Mouse (Mus musculus) embryonic facial prominence, embryonic 10.5 days (tissue): ENCODE measurements at regions not wholly inside any gene's neighbourhood (a gene's known extent, or its start where the extent isn't known, plus 50 kb on each side); places are given as distances from the start of the nearest gene placed in this dataset.
A peak's percentile ranks its signal among the peaks of the same experiment; 100 is the strongest.
"Not testable (repeated sequence)": the region's sequence is repeated elsewhere in the genome, so short reads cannot be mapped to it uniquely, and the experiment has no call there.

Experiments used
- DNase-seq: peaks from one replicate; pipeline ENCODE4 v3.0.0-alpha.2; 2017; ENCODE audit warnings: low spot score
- H3K27ac ChIP-seq: fragments of 300-500 bp; sonication (generic); replicated peaks from 2 replicates; pipeline ENCODE4 v1.5.1; 2016; ENCODE audit warnings: mild to moderate bottlenecking
- H3K27me3 ChIP-seq: fragments of 300-500 bp; sonication (generic); replicated peaks from 2 replicates; pipeline ENCODE4 v1.6.1; 2016; ENCODE audit warnings: low read depth, mild to moderate bottlenecking; ENCODE audit not compliant: poor library complexity, severe bottlenecking
- H3K36me3 ChIP-seq: fragments of 300-500 bp; sonication (generic); replicated peaks from 2 replicates; pipeline ENCODE4 v1.6.1; 2016; ENCODE audit warnings: mild to moderate bottlenecking, moderate library complexity
- H3K4me1 ChIP-seq: fragments of 300-500 bp; sonication (generic); 2 replicates; pipeline ENCODE4 v1.6.1; 2016
- H3K4me3 ChIP-seq: fragments of 300-500 bp; sonication (generic); 2 replicates; pipeline ENCODE4 v1.5.1; 2016; ENCODE audit warnings: mild to moderate bottlenecking, moderate library complexity
- H3K9me3 ChIP-seq: fragments of 300-500 bp; sonication (generic); 2 replicates; pipeline ENCODE4 v1.6.1; 2016; ENCODE audit warnings: mild to moderate bottlenecking
- whole genome bisulfite sequencing: fragments of 180-500 bp; shearing (Covaris S2); methylation state at CpG from one replicate; pipeline ENCODE4 v1.1.7; 2016; 5-methylcytosine and 5-hydroxymethylcytosine counted together

DNA sequence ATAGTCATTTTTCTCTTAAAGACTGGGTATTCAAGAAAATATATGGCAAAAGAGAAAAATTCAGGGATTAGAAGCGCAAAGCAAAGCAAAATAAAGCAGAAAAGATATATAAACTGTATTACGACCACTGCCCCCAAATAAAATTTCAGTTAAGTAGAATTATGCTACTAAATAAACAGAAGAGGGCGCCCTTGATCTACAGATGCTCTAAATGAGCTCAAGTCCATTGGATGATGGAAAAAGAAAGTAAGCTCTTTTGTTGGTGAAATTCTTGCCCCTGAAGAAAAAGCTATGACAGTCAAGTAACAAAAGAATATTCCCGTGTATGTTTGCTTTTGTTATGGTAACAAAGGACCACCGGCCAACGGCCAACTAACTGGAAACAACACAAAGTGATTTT is 165.5 kb upstream of the Stk26 start:
- Histone ChIP-seq H3K9me3 (no peaks in the 10 kb centered on the region), H3K4me1 (no peaks in the 10 kb centered on the region), H3K27me3 (peaks cover 19% of the 10 kb centered on the region), H3K4me3 (no peak overlapping the region), H3K36me3 (no peaks in the 10 kb centered on the region), H3K27ac (no peak overlapping the region)
- DNase-seq = no peak
- 37% methylated on average over 6 of the region's 6 CpGs for WGBS

DNA sequence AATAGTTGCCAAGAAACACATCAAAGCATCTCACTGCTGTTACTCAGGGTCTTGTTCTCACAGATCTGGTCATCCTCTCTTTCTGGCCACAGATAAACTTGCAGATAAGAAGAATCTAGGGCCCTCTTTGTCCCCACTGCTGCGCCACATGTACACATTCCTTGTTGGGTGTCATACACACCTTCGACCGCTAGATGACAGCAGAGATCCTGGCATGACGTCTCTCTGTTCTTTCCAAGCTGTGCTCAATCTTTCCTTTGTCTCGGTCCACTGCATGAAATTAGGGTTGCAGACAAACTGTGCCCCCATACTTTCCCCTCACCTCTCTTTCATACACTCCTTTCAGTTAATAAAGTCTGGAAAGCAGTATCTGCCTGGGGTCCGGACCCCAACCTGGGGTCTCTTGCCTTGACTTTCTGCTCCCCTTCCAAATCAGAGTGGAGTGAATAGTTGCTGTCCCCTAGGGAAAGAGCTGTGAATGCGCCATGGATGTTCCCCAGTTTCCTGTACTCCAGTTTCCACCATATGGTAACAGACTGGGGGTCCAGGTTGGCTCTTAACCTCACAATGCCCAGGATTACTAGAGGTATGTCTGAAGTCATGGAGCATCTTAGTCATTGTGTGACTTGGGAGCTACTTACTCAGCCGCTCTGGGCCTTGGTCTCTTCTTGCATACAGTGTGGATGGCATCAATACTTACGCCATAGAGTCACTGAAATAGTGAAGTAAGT is 182.8 kb upstream of the Stk26 start:
- Histone ChIP-seq H3K9me3 (no peaks in the 10 kb centered on the region), H3K36me3 (no peaks in the 10 kb centered on the region), H3K4me1 (no peaks in the 10 kb centered on the region), H3K27ac (peak overlapping the region; percentile 81), H3K4me3 (no peak overlapping the region), H3K27me3 (0 out of 2 replicates have a peak, but pooled peaks cover 9% of the 10 kb centered on the region)
- peak; percentile 76 for DNase-seq
- WGBS = 36% methylated on average over 9 of the region's 9 CpGs

DNA sequence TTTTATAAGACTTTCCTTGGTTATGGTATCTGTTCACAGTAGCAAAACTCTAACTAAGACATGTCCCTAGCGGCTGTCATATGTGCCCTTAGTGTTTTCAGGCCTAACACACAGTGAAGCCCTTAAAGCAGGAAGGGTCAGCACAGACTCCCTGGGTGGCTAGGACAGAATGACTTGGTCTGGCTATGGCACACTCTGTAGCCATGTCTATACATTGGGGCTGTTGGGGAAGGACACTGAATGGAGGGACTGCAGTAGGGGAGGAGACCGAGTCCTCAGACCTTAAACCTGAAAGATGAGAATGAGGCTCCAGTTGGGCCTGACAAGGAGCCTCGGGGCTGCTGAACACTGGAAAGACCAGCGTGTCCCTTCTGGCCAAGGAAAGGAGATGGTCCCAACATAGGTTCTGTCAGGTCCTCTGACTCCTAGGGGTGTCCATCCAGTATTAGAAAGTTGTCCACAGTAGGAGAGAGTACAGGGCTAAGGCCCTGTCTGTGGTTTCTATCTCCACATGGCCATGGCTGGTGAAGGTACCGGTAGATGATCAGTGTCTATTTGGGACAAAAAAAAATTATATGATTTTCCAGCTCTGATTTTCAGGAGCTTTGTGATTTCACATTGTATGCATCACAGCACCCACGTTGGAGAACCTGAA is 183.5 kb upstream of the Stk26 start:
- H3K27me3 ChIP-seq = 0 out of 2 replicates have a peak, but pooled peaks cover 9% of the 10 kb centered on the region
- H3K9me3 ChIP-seq = no peaks in the 10 kb centered on the region
- no peaks in the 10 kb centered on the region for H3K36me3 ChIP-seq
- DNase-seq = no peak
- no peak overlapping the region for H3K4me3 ChIP-seq
- WGBS = 71% methylated on average over 6 of the region's 6 CpGs
- peak overlapping the region; percentile 81 for H3K27ac ChIP-seq
- no peaks in the 10 kb centered on the region for H3K4me1 ChIP-seq

DNA sequence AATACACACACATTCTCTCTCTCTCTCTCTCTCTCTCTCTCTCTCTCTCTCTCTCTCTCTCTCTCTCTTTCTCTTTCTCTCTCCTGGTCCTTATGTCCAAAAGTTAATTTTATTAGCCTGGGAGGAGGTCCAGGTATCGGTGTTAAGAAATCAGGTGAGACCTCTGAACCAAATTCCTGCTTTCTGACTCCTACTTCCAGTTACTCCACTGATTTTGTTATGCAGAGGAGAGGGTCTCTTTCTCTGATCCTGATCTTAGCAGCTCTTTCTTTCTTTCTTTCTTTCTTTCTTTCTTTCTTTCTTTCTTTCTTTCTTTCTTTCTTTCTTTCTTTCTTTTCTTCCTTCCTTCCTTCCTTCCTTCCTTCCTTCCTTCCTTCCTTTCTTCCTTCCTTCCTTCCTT is 185.5 kb upstream of the Stk26 start:
- 91% methylated on average over 1 of the region's 1 CpGs for WGBS

DNA sequence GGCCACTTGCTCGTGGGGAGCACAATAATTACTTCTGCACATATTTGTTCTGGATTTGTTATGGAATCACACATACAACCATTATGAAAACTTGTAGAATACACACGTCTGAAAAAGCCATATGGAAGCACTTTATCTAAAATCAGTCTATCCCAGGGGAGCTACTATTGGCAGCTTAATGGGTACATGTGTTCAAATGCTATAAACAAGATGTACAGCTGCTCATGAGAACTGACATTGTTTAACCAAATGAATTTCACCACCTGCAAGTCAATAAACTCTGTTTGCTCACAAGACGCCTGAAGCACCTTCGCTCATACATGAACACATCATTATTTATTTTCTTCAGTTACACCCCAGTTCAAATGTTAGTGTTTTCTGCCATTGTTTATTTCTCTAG is 199.5 kb upstream of the Stk26 start:
- Histone ChIP-seq H3K27me3 (peaks cover 13% of the 10 kb centered on the region), H3K27ac (no peak overlapping the region), H3K4me3 (no peak overlapping the region), H3K4me1 (no peaks in the 10 kb centered on the region), H3K9me3 (no peaks in the 10 kb centered on the region), H3K36me3 (no peaks in the 10 kb centered on the region)
- WGBS = 53% methylated on average over 4 of the region's 4 CpGs
- no peak for DNase-seq

More for the DNA sequence above, 185.5 kb upstream of the Stk26 start:
- H3K27me3 ChIP-seq, H3K4me1 ChIP-seq, H3K27ac ChIP-seq, DNase-seq, H3K4me3 ChIP-seq, H3K36me3 ChIP-seq, H3K9me3 ChIP-seq: not testable (repeated sequence)

DNA sequence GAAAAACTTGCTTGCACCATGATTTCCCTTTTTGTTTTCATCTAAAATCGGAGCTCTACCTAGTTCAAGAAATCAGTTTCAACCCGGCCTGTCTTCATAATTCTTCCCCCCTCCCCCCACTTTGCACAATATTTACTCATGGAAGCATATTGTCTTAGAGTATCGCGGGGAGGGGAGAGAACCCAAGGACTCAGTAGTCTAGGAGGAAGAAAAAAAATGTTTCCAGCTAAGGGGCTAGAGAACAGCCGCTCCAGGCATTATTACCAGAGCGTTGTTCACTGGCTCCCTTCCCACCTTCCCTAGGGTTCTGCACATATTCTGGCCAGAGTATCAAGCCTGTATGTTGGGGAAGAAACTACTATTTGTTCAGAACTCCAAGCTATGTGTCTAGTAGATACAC is 205.2 kb upstream of the Stk26 start:
- Histone ChIP-seq H3K4me3 (peak overlapping the region; percentile 65), H3K27ac (peak overlapping the region; percentile 74; the same call in 1 of the 2 replicates), H3K27me3 (peaks cover 10% of the 10 kb centered on the region), H3K36me3 (peaks cover 4% of the 10 kb centered on the region), H3K9me3 (no peaks in the 10 kb centered on the region), H3K4me1 (no peaks in the 10 kb centered on the region)
- 31% methylated on average over 6 of the region's 6 CpGs for WGBS
- no peak for DNase-seq

DNA sequence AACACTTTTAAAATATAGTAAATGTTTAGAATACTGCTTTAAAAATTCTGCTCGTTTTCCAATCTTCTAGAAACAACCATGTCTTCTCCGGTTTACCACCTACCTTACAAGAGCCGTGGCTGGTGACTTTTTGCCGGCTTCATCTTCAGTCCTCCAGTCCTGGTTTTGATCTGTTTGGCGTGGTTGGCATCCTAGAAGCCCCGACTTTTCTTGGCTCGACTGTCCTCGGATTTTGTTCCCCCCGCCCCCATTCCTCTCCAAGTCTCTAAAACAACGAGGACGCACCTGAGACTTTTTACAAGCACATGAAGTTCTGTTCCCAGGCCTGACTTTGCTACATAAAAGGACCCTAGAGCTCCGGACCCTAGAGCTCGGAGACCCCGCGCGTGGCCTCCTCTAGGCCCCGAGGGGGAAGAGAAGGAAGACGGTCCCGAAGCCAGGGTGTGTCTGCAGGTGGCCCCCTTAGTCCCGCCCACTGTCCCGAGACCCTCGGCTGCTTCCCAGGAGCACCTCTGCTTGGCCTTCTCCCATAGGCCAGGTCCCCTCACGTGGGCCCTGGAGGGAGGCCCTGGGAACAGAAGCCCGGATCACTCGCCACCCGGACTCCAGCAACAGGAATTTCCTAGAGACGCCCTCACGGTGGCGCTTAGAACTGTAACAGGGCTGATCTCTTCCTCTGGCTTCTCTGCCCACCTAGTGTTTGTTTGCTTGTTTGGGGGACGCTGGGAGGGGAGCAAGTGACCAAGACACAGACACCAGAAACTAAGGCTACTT is 205.8 kb upstream of the Stk26 start:
- Histone ChIP-seq H3K27me3 (peaks cover 10% of the 10 kb centered on the region), H3K36me3 (peaks cover 10% of the 10 kb centered on the region), H3K9me3 (no peaks in the 10 kb centered on the region), H3K4me1 (no peaks in the 10 kb centered on the region), H3K27ac (peak overlapping the region; percentile 74), H3K4me3 (peak overlapping the region; percentile 65)
- WGBS = 21% methylated on average over 30 of the region's 30 CpGs
- peak; percentile 89 for DNase-seq

DNA sequence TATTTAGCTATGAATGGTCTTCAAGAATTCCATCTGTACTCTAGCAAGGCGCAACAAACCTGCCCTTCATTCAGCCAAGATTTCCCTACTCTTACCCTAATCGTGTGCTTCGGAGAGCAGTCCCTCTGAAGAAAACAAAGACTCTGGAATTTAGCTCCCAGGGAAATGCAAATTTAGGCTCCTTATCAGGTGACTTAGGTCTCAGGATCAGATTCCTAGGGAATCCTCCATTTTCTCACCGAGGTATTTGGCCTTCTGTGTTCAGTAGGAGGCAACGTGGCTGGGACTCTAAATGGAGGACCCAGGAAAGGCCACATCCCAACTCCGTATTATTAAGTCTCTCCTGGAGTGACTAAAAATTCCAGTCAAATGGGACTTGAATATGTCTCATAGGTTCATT is 204.2 kb upstream of the Olfr1324 start:
- DNase-seq = no peak
- Histone ChIP-seq H3K4me1 (no peaks in the 10 kb centered on the region), H3K27me3 (peaks cover 10% of the 10 kb centered on the region), H3K9me3 (no peaks in the 10 kb centered on the region), H3K4me3 (no peak overlapping the region), H3K36me3 (peaks cover 17% of the 10 kb centered on the region), H3K27ac (no peak overlapping the region)
- 29% methylated on average over 6 of the region's 6 CpGs for WGBS

DNA sequence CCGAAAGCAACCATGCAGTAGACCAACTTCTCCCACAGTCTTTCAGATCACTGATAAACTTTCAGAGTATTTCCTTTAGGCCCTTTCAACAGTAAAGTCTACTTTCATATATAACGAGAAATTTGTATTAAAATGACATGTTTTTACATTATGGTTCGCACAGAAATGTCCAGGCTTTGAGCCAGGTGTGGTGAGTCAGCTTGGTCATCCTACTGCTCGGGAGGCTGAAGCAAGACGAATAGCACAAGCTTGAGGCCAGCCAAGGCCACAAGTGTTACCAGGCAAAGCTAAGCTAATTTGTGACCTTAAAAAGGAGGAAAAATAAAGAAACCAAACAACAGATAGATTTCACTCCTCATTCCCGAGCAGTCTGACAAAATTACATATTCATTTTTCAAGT is 197.0 kb upstream of the Olfr1324 start:
- H3K36me3 ChIP-seq = peaks cover 30% of the 10 kb centered on the region
- DNase-seq = no peak
- WGBS = 90% methylated on average over 6 of the region's 6 CpGs
- H3K9me3 ChIP-seq = no peaks in the 10 kb centered on the region
- no peak overlapping the region for H3K27ac ChIP-seq
- H3K4me3 ChIP-seq = no peak overlapping the region
- no peaks in the 10 kb centered on the region for H3K27me3 ChIP-seq
- H3K4me1 ChIP-seq = no peaks in the 10 kb centered on the region

DNA sequence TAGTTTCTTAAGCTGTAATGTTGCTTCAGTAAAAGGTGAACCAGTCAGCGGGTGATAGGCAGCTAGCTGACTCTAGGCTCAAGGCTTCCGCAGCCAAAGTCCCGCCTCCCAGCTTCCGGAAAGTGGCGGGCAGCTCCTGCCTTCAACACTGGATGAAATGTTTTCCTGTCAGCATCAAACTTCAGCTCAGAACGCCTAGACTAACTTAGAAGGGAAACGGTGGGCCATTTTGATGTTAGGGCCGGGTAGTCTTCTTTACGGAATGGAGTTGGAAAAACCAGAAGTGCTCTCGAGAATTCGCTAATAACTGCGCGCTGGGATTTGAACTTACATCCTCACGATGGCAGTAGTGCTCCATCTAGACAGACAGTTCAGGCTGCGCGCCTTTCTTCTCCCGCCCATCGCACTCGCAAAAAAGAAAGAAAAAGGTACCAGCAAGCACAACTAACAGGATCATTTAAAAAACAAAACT is 194.7 kb upstream of the Olfr1324 start:
- Histone ChIP-seq H3K9me3 (no peaks in the 10 kb centered on the region), H3K27ac (no peak overlapping the region), H3K4me3 (peak overlapping the region; percentile 33; the same call in 1 of the 2 replicates), H3K27me3 (no peaks in the 10 kb centered on the region), H3K36me3 (peaks cover 35% of the 10 kb centered on the region), H3K4me1 (no peaks in the 10 kb centered on the region)
- WGBS = 68% methylated on average over 19 of the region's 19 CpGs
- DNase-seq = peak; percentile 55

DNA sequence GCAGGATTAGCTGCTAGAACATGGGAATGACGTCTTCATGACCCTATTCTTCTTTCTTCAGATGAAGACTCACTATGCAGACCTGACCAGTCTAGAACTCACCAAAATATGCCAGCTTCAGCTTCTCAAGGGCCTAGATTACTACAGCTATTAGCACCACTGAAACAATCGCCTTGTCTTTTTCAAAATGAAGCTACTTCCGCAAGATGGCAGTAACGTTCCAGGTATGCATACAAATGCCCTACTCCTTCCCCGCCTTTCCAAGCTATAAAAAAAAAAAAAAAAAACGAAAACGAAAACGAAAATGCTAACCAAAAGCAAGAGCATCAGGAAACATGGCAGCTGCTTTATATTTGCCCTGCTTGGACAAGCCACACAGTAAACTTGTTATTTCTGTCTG is 192.6 kb upstream of the Olfr1324 start:
- no peaks in the 10 kb centered on the region for H3K27me3 ChIP-seq
- 74% methylated on average over 8 of the region's 8 CpGs for WGBS
- DNase-seq = no peak
- H3K36me3 ChIP-seq = peaks cover 46% of the 10 kb centered on the region
- no peaks in the 10 kb centered on the region for H3K4me1 ChIP-seq
- H3K27ac ChIP-seq = no peak overlapping the region
- no peak overlapping the region for H3K4me3 ChIP-seq
- no peaks in the 10 kb centered on the region for H3K9me3 ChIP-seq

DNA sequence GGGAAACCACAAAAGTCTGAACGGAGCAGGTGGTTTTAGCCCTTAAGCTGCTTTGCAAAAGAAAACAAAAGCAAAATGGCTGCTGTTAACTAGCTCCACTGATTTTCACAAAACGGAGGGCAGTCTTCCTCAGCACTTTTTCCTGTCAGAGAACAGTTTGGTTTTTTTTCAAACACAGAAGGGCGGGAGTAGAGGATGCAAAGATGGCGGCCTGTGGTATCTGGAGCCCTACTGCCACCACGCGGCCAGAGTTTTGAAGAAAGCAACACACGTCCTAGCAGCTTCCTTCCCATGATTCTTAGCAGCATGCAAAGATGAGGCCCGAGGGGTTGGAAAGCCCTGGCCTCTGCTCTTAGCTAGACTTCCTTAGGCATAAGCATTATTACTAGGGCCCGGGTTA is 191.6 kb upstream of the Olfr1324 start:
- H3K27ac ChIP-seq = no peak overlapping the region
- no peaks in the 10 kb centered on the region for H3K9me3 ChIP-seq
- H3K27me3 ChIP-seq = no peaks in the 10 kb centered on the region
- H3K36me3 ChIP-seq = peaks cover 44% of the 10 kb centered on the region
- DNase-seq = peak; percentile 64
- no peak overlapping the region for H3K4me3 ChIP-seq
- H3K4me1 ChIP-seq = no peaks in the 10 kb centered on the region
- 61% methylated on average over 9 of the region's 9 CpGs for WGBS
